Mouse (Mus musculus) NIH3T3 (cell line): ENCODE data around the gene Tex14.
"Not testable (repeated sequence)": the region's sequence is repeated elsewhere in the genome, so short reads cannot be mapped to it uniquely, and the experiment has no call there.

Experiments used
- DNase-seq: peaks from one replicate; pipeline ENCODE4 v3.0.0-alpha.2; 2012; ENCODE audit warnings: low read depth

Tex14 gene

DNA sequence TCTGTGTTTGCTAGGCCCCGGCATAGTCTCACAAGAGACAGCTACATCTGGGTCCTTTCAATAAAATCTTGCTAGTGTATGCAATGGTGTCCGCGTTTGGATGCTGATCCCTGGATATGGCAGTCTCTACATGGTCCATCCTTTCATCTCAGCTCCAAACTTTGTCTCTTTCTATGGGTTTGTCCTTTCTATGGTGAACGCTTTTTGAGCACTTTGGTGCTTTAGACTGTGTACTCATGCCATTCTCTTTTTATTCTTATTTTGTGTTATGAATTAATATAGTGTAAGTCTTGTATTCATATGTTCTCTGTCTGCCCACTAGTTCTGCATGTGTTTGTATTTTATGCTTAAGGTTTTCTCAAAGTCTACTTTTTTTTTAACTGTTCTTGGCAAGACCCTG is 67.2 kb downstream of the Tex14 start:
- DNase-seq, result not testable (repeated sequence)

DNA sequence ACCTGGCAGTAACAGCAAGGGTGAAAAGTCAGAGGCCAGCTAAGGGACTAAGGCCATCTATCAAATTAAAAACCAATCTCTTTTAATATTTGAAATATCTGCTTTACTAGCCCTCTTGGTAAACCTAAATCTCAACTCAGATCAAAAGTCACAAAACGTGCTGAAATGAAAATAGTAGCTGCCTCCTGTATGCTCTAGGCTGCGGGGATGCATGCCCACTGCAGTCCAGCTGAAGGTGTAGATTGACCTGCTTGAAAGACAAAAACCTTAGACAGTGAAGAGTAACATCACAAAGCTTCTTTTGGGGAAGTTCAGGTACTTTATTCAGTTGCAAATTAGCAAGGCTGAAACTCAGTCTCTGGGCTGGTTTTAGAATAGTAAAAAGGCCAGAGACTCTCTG is 74.3 kb downstream of the Tex14 start:
- not testable (repeated sequence) for DNase-seq

DNA sequence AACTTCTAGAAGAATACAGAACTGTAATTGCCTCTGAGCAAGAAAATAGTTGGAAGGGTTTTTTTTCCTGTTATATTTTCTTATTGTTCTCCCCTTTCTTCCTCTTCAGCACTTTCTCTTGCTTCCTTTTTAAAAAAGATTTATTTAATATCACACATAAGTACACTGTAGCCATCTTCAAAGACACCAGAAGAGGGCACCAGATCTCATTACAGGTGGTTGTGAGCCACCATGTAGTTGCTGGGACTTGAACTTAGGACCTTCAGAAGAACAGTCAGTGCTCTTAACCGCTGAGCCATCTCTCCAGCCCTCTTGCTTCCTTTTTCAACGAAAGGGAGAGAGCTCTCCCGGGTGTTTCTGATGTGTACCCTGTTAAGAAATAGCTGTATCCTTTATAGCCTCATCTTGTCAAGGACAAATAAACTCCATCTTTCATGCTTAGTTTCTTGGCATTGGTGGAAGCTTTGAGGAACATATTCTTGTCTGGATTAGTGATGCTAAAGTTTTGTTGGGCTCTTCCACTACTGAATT is 79.0 kb downstream of the Tex14 start:
- DNase-seq, result peak; percentile 51

DNA sequence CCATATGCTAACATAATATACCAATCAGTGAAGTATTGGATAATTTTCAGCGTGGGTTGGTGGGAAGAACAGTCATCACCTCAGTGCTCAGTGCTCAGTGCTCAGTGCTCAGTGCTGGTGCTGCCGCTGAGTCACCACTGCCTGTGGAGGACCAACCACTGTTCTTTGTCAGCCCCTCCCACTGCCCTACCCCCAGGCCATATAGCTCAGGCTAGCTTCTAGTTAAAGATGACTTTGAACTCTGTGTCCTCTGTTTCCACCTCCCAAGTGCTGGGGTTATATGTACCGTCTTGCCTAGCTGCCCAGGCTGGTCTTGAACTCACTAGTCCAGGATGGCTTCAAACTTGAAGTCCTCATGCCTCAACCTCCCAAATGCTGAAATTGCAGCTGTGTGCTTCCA is 84.1 kb downstream of the Tex14 start:
- DNase-seq, result no peak

GRCm38 (mm10) chr11:87504690-87505214 is 99.9 kb downstream of the Tex14 start:
- peak; percentile 73 for DNase-seq

DNA sequence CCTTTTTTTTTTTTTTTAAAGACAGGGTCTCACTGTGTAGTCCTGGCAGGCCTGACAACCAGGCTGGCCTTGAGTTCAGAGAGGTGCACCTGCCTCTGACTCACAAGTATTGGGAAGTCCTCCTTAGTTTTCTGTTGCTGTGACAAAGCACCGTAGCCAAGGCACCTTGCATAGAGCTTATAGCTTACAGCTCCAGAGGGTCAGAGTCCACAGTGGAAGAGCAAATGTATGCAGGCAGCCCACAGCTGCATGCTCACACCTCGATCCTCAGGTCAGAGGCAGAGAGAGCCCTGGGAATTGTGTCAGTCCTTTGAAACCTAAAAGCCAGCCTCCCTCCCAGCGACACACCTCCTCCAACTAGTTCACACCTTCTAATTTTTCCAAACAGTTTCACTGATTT is 101.6 kb downstream of the Tex14 start:
- DNase-seq, result no peak

GRCm38 (mm10) chr11:87507043-87507442 is 102.2 kb downstream of the Tex14 start:
- DNase-seq, result no peak

DNA sequence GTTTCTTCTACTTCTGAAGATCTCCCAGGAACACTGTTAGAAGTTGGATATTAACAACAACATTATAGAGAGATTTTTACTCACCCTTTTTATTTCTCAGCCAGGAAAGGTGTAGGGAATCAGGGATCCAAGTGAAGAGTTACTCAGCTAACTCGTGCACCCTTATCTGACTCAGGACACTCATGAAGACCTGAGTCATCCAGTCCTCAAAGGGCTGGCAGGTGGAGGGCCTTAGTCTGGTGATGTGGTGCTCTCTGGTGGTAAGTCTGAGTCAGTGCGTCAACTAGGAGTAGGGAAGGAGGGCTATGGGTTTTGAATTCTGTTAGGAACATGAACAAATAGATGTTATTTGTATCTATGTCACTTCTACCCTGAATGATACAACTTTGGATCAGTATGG is 114.4 kb downstream of the Tex14 start:
- DNase-seq, result peak; percentile 76

DNA sequence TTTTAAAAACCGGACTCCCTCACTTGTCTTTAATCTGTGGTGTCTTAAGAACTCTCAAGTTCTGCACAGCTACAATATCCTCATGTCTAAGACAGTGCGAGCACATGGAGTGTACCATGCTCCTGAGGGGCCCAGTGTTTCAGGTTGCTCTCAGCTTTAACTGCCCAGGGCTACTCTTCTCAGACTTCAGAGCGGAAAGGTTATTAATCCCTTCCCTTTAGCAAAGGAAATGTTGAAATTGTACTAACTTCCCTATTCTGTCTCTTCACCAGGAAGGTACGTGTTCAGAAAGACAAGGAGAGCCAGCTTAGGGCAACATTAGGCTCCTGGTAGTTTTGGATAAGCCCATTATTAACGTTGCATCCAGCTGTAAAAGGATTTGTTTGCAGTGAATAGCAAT is 118.6 kb downstream of the Tex14 start:
- DNase-seq, result no peak

- no peak for DNase-seq
These were observed 119.1 kb downstream of the Tex14 start for GRCm38 (mm10) chr11:87523967-87524366.

GRCm38 (mm10) chr11:87524780-87525179 is 119.9 kb downstream of the Tex14 start:
- DNase-seq, result no peak

GRCm38 (mm10) chr11:87527364-87527763 is 122.5 kb downstream of the Tex14 start:
- no peak for DNase-seq

DNA sequence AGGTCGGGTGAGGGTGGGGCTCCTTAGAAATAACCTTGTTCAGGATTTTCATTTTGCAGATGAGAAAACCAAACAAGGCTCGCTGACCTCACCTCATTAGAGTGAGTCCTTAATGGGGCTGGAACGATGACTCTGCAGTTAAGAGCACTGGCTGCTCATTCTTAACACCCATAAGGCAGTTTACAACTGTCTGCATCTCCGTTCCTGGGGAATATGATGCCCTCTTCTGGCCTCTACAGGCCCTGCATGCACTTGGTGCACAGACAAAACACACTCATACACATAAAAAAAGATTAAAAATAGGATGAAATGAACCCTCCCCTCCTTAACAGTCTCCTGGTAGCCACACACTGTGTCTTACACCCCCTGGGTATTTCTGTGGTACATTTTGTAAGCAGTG is 123.1 kb downstream of the Tex14 start:
- DNase-seq, result peak; percentile 15

- DNase-seq, result peak; percentile 33
These were observed 126.8 kb downstream of the Tex14 start for GRCm38 (mm10) chr11:87531695-87532094.

DNA sequence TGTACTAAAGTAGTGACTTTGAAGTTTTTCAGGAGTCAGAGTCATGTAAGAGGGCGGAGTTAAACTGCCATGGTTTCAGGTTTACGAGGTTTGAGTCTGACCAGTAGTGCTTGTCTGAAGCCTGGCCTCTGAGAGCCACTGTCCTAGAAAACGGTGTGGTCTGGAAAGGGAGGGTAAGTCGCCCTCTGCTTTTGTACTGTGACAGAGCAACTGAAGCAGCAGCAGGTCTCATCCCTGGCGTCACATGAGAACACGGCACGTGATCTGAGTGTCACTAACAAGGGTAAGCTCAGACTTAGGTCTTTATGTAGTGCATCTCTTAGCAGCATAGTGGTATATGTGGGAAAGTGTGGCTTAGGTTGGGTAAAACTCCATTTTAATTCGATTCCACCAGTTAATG is 137.4 kb downstream of the Tex14 start:
- no peak for DNase-seq

GRCm38 (mm10) chr11:87542906-87543305 is 138.0 kb downstream of the Tex14 start:
- DNase-seq, result no peak

DNA sequence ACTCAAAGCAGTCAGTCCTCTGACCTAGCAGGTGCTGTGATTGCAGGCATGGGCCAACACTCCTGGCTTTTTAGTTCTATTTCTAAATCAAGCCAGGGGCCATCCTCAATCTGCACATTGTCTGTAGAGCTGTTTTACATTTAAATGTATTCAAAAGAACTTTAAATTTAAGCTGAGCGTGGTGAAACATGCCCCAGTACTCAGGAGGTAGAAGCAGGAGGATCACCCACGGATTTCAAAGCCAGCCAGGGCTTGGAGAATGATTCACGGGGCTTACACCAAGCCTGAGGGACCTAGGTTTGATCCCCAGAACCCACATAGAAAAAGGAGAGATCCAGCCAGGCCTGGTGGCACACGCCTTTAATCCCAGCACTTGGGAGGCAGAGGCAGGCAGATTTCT is 148.5 kb downstream of the Tex14 start:
- no peak for DNase-seq

DNA sequence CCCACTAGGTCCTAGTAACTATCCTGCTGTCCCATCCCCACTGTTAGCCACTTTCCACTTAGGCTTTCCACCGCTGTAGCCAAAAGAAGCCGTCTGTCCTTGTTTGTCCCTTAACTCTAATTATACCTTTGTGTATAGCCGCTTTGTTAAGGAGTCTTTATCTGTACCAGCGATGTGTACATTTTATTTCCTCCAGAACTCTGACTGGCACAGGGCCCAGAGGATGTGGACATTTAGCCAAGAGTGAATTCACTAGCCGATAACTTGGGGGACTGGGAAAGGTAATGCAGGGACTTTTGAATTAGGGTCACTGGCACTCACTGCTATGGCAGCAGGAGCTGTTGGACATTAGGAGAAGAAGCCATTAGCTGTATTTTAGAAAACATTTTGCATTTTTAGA is 149.5 kb downstream of the Tex14 start:
- DNase-seq, result peak; percentile 47

GRCm38 (mm10) chr11:87555106-87555703 is 150.3 kb downstream of the Tex14 start:
- peak; percentile 42 for DNase-seq

DNA sequence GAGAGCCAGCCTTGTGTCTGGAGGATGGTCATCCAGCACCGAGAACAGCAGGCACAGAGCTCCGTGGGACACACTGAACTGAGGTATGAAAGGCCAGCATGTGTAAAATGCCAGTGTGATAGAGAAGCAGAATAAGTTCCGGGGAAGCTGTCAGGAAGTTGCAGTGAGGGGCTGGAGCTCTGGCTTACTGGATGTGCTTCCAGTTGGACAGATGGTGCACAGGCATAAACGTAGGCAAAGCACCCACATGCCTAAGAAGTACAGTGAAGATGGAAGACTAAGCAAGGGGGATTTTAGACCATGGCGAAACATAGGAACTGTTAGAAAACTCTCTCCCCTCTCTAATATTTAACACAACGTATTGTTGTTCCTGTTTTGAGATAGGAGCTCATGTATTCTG is 156.3 kb downstream of the Tex14 start:
- DNase-seq, result no peak

GRCm38 (mm10) chr11:87566501-87566900 is 161.6 kb downstream of the Tex14 start, which contains the start of gene Gm11492:
Gene Gm11492 (plus strand): TSS chr11:87566653.
- no peak for DNase-seq

- no peak for DNase-seq
These were observed 163.5 kb downstream of the Tex14 start, which contains the start of gene Sept4 for GRCm38 (mm10) chr11:87568255-87568953. Gene Sept4 (plus strand): TSS chr11:87568903.

GRCm38 (mm10) chr11:87570743-87571142 is 165.9 kb downstream of the Tex14 start:
- DNase-seq, result no peak
